Mouse (Mus musculus) splenic B cell, adult 2 months (primary cell): ENCODE measurements at regions not wholly inside any gene's neighbourhood (a gene's known extent, or its start where the extent isn't known, plus 50 kb on each side); places are given as distances from the start of the nearest gene placed in this dataset.

ENCODE experiments used
- DNase-seq: peaks from one replicate; pipeline ENCODE4 v3.0.0-alpha.2; 2011; ENCODE audit warnings: low read depth, low spot score
- H3K27me3 ChIP-seq: 2 replicates; pipeline ENCODE4 v1.6.1; 2012; ENCODE audit warnings: mild to moderate bottlenecking, low read length, moderate library complexity, mixed read lengths; ENCODE audit not compliant: control insufficient read depth, poor library complexity, insufficient read depth, severe bottlenecking
- H3K36me3 ChIP-seq: 2 replicates; pipeline ENCODE4 v1.6.1; 2012; ENCODE audit warnings: mild to moderate bottlenecking, low read length, moderate library complexity, mixed read lengths; ENCODE audit not compliant: control insufficient read depth, poor library complexity, insufficient read depth, severe bottlenecking

DNA sequence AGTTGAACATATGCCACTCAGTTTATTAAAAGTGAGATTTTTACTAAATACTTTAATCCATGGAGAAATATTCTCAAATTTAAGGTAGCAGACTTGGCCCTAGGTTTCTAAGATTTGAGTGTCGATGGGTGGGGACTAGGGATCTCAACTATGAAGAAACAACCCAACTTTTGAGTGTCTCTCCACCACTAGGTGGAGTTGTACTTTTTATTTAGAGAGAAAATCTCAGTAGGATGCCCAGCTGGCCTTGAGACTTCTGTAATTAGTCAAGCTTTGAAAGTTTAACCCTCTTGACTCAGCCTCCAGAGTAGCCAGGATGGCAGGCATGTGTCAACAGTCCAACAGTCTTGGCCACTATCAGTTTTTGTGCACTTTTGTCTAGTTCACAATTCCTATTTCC, 123.7 kb upstream of the Got2 start:
- Histone ChIP-seq H3K27me3 (no peaks in the 10 kb centered on the region), H3K36me3 (no peaks in the 10 kb centered on the region)
- no peak for DNase-seq

DNA sequence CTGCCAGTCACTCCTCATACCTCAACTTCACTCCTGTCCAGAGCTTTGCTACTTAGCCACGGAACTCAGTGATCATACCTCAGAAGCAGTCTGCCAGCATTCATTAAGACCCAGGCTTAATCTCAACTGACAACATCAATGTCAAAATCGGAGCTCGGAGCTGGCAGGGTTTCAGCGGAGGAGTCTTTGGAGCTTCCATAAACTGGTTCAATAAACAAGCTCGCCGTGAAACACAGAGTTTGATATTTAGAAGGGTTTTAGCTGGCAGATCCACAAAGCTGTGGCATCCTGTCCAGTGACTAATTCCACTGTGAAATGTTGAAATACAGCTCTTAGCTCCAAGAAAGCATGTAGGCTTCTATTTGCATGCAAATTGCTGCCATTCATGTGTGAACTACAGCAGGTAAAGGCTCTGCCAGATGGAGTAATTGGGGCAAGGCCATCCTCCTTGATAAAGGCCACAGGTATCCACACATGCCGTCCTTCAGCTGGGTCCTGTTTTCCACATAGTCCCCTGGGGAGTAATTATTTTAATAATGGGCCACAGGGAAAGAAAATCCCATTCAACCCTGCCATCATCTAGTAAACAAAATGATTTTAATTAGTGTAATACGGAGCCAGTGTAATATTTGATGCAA, 103.6 kb upstream of the Got2 start:
- H3K36me3 ChIP-seq = no peaks in the 10 kb centered on the region
- no peaks in the 10 kb centered on the region for H3K27me3 ChIP-seq
- DNase-seq = no peak

DNA sequence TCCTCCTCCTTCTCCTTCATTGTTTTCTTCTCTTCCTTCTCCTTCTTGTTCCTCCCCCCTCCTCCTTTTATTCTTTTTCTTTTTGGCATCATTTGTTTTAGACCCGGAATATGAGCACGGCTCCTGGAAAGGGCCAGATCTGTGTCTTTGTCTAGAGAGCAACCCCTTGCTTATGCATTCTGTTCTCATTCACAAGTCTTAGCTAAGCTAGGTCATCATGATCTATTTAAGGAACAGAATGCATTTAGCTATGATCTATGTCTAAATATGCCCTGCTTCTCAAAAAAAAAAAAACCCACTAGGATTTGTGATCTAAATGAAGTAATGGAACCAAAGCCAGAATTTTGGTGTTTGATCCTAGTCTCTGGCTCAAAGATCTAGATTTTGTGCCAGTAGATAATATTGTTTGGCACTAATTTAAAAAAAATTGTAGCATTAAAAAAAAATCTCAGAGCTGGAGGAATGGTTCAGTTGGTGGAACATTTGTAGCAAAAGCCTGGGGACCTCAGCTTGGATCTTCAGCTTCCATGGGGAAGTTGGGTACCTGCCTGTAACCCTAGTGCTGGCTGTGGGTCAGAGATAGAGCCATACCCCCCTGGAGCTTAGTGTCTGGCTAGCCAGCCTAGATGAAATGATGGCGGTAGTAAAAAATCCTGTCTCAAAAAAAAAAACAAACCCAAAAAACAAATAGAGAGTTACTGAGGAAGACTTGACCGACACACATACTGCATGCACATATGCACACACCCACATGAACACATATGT, 100.5 kb upstream of the Got2 start:
- Histone ChIP-seq H3K27me3 (no peaks in the 10 kb centered on the region), H3K36me3 (no peaks in the 10 kb centered on the region)
- DNase-seq = no peak

DNA sequence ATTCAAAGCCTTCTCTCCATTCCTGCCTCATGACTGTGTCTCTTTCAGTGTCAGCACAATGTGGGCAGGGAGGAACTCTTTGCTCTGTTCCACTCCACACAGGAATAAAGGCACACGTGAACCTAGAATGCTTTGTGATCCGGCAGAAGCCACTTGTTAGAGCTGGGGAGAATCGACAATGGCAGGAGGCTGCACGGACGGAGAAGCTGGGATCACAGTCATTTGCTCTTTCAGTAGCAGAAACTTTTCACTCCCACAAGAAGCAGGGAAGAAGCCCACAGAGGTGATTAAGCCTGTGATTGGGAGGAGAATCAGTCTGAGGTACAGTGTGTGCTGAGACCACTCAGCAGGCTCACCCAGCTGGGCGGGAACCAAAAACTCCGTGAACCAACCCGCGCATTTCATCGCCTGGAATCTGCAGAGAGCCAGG, 98.7 kb upstream of the Got2 start:
- no peak for DNase-seq
- Histone ChIP-seq H3K36me3 (no peaks in the 10 kb centered on the region), H3K27me3 (no peaks in the 10 kb centered on the region)

DNA sequence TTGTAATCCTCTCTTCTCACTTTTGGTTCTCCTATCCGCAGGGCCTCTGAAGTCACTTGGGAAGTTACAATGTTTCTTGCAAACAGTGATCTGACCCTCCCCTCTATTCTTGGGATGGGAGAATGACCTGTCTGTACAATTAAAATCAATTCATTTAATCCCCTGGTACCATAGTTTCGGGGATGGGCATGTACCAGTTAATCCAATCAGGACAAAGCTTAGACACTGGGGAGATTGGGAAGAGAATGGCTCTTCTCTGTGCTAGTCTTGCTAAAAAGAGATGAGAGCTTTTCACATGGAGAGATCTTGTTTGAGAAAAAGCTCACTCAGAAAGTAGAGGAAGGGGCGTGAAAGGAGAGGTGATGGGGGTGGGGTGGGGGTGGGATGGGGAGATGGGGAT, 98.1 kb upstream of the Got2 start:
- Histone ChIP-seq H3K36me3 (no peaks in the 10 kb centered on the region), H3K27me3 (no peaks in the 10 kb centered on the region)
- DNase-seq = no peak

DNA sequence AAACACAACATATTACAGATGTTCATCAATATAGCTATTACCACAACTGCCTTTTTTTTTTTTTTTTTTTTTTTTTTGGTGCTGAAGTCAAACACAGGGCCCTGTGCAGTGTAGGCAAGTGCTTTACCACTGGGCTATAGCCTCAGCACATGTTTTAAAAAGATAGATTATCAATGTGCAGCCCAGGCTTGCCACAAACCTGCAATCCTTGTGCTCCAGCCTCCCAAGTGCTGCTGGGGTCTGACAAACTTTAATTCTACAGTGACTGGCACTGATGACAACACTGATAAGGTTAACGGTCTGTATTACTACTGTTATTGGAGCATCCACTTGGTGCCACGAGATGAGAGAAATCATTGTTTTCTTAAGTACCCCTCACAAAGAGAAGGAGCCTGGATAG, 95.3 kb upstream of the Got2 start:
- DNase-seq = no peak
- no peaks in the 10 kb centered on the region for H3K36me3 ChIP-seq
- no peaks in the 10 kb centered on the region for H3K27me3 ChIP-seq

DNA sequence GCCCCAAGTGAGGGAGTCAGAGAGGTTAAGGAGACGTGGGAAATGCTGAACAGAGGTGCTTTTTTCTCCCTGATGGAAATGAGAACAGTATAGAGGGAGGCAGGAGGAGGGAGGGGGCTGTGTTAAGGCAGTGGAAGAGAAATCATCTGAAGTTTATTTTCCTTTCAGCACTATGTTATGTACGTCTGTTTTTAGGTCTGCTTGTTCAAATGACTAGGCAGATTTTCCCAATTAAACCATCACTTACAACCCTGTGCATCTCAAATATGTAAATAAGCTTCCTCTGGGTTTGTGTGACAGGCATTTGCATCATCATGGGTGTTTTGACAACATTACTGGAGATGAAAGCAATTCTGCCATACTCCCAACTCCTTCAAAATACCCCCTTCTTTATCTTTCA, 92.1 kb upstream of the Got2 start:
- Histone ChIP-seq H3K27me3 (no peaks in the 10 kb centered on the region), H3K36me3 (no peaks in the 10 kb centered on the region)
- no peak for DNase-seq

DNA sequence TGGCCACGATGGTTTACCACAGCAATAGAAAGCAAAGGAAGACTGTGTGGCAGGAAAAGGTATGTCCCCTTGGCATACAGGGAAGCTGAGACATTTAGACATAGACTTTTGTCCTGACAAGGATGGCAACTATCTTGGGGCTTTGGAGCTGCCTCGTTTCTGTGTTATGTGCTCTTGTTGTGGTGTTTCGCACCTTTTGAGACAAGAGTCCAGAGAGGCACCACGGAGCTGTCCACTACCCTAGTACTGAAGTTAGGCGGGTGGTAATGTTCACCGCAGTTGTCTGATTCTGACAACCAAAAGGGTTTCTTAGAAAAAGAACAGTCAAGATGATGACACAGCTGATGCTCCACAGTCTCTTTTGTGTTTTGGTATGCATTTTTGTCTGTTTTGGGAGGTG, 90.9 kb upstream of the Got2 start:
- Histone ChIP-seq H3K27me3 (no peaks in the 10 kb centered on the region), H3K36me3 (no peaks in the 10 kb centered on the region)
- no peak for DNase-seq

DNA sequence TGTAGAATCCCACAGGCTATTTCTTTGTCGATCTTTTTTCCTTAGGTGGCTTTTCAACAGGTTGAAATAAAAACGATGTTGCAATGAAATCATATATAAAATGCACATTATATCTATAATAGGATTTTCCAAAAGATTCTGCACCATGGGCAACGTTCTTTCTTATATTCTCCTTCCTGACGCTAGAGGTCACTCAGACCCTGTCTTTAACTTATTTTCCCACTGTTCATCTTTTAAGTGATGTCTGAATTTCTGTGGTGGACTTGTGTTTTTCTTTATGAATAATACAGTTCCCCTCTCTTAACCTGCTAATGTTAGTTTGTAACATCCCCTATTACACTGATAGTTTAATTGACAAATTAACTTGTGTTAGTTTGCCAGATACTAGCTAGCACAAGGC, 86.5 kb upstream of the Got2 start:
- Histone ChIP-seq H3K27me3 (no peaks in the 10 kb centered on the region), H3K36me3 (no peaks in the 10 kb centered on the region)
- no peak for DNase-seq

DNA sequence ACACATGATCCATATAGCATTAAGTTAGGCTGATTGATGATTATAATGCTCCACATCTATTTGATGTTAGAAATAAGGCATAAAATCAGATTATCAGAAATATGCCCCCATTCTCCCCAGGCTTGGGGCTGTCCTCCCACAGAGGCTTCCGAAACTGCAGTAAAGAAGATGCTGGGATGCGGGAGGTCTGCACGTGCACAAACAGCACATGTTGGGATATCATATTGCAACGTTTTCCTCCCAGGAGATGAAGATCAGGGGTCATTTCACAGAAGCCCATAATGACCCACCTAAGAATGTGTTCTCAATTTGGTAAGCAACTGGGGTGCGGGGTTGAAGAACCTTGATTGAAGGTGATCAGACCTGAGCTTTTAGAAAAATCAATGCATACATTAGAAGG, 85.9 kb upstream of the Got2 start:
- no peak for DNase-seq
- no peaks in the 10 kb centered on the region for H3K27me3 ChIP-seq
- no peaks in the 10 kb centered on the region for H3K36me3 ChIP-seq

DNA sequence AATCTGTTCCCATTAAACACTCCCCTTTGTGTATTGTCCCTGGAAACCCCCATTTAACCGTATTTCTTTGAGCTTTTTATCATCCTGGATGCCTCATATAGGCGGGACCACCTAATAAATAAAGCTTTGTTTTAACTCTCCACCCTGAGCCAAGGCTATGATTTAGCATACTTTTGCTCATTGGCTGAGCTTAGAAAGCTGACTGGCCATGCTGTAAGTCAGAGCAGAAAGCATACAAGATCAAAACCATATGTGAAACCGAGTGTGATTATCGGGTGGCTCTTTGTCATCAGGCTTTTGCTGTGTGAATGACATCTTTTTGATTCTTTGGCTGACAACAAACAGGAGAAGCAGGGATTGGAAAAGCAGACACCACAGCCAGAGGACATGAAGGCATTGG, 85.2 kb upstream of the Got2 start:
- no peaks in the 10 kb centered on the region for H3K36me3 ChIP-seq
- H3K27me3 ChIP-seq = no peaks in the 10 kb centered on the region
- no peak for DNase-seq

DNA sequence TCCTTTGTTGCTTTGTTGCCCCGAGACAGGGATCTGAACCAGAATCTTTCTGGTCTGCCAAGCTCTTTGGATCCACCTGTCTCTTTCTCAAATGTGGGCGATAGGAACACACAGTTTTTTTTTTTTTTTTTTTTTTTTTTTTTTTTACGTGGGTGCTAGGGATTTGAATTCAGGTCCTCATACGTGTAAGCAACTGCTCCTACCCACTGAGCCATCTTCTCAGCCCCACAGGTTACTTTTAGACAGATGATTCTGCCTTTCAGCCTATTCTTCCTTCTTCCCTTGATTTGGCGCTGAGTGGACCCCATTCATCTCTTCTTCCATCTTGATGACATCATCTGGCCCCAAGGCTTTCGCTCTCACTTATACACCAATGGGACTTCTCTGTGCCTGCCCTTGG, 80.5 kb upstream of the Got2 start:
- Histone ChIP-seq H3K27me3 (no peaks in the 10 kb centered on the region), H3K36me3 (no peaks in the 10 kb centered on the region)
- no peak for DNase-seq

DNA sequence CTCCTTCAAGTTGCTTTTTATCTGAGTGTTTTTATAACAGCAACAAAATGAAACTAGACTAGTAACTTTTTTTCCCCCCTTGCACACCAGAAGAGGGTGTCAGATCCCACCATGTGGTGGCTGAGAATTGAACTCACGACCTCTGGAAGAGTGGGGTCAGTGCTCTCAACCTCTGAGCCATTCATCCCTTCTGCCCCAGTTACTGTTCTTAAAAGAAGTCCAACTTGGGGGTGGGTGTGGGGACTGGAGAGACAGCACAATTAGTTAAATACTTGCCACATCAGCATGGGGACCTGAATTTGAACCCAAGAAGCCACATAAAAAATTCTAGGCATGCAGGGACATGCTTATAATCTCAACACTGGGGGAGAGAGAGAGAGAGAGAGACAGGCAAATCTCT, 78.1 kb upstream of the Got2 start:
- H3K36me3 ChIP-seq = no peaks in the 10 kb centered on the region
- H3K27me3 ChIP-seq = no peaks in the 10 kb centered on the region
- no peak for DNase-seq

DNA sequence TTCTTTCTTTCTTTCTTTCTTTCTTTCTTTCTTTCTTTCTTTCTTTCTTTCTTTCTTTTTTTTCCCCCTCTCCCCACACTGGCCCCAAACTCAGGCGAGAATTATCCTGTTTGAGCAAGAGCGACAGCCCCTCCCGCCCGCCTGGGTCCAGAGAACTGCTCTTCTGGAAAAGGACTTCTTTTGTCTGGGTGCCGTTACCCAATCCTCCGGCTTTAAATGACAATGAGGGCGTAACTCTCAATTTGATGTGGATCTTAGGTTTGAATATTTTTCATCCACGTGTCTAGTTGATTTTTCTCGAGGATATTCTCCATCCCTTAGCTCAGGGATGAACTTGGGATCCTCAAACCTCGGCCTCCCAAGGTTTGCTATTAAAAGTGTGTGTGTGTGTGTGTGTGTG, 63.9 kb upstream of the Got2 start:
- no peaks in the 10 kb centered on the region for H3K27me3 ChIP-seq
- no peak for DNase-seq
- no peaks in the 10 kb centered on the region for H3K36me3 ChIP-seq

DNA sequence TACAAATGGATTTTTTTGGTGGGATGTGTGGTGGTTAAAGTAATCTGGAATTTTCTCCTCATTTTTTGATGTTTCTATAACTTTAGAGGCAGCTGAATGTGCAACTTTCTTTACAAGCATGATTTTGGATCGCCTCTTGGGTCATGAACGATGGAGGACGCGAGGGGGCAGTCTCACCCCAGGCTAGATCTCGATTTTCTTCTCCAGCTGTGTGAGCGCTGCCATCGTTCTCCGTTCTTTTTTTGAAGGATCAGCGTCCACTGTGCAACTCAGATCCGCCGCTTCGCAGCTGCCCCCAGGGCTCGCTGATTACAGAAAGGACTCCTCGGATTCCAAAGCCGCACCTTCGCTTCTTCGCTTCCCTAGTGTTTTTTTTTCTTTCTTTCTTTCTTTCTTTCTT, 63.4 kb upstream of the Got2 start:
- no peaks in the 10 kb centered on the region for H3K36me3 ChIP-seq
- H3K27me3 ChIP-seq = no peaks in the 10 kb centered on the region
- peak; percentile 3 for DNase-seq
